Mouse (Mus musculus) liver (tissue): ENCODE data around the gene Rbfox2.

Experiments
- DNase-seq: peaks from one replicate; pipeline ENCODE4 v3.0.0-alpha.2; 2020; ENCODE audit warnings: mixed read lengths

The Rbfox2 gene

GRCm38 (mm10) chr15:77134483-77134882 lies 172.3 kb downstream of the Rbfox2 start:
- no peak for DNase-seq

- DNase-seq, result no peak
Observed at GRCm38 (mm10) chr15:77129154-77129553, 177.7 kb downstream of the Rbfox2 start.

DNA sequence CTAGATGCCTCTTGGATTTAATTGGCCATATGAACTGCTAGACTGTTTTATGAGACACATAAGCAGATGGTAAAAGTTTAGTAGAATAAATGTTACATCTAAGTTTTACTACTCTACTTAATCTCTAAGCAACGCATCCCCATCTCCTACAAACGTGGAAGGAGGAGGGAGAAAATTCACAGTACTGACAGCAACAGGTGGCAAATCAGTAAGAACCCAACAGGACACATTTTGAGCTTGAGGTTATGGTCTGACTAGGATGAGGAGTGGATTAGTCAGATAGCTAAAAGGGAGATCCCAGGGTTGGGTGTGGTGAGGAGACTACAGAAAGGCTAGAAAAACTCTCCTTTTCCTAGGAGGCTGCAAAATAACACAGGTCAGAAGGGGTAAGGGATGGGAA lies 179.1 kb downstream of the Rbfox2 start:
- DNase-seq, result no peak

- DNase-seq, result no peak
Observed at GRCm38 (mm10) chr15:77126674-77127073, 180.1 kb downstream of the Rbfox2 start.

GRCm38 (mm10) chr15:77124372-77125117 lies 182.3 kb downstream of the Rbfox2 start:
- no peak for DNase-seq

- DNase-seq, result no peak
Observed at GRCm38 (mm10) chr15:77122824-77123223, 184.0 kb downstream of the Rbfox2 start.

DNA sequence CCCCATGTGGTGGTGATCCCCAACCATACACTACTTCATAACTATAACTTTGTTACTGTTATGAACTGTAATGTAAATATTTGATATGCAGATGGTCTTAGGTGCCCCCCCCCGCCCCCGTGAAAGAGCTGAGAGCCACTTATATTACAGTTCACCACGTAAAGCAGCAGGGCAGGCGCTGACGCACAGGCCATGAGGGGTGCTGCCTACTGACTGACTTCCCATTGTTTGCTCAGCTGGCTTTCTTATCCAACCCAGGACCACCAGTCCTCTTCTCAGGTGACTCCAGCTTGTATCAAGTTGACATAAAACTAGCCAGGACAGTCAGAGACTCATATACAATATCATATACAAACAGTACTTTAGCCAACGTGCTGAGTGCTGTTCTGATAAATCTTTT lies 184.6 kb downstream of the Rbfox2 start:
- DNase-seq, result no peak

DNA sequence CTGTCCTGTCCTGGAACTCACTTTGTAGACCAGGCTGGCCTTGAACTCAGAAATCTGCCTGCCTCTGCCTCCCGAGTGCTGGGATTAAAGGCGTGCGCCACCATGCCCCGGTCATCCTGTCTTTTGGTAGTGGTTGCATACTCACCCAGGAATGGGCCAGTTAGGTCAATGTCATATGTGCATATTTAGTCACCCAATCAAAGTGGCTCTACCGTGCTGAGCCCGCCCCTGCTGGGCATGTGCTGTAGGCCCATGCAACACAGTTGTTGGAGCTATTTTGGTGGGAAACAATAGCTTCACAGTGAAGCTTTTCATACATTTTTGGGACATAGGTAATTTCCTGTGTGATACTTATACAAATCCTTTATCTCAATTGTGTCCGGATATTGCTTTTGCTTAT lies 187.1 kb downstream of the Rbfox2 start:
- DNase-seq, result no peak

GRCm38 (mm10) chr15:77117209-77117608 lies 189.6 kb downstream of the Rbfox2 start:
- DNase-seq, result no peak

- DNase-seq, result no peak
Observed at GRCm38 (mm10) chr15:77116139-77116722, 190.6 kb downstream of the Rbfox2 start.

DNA sequence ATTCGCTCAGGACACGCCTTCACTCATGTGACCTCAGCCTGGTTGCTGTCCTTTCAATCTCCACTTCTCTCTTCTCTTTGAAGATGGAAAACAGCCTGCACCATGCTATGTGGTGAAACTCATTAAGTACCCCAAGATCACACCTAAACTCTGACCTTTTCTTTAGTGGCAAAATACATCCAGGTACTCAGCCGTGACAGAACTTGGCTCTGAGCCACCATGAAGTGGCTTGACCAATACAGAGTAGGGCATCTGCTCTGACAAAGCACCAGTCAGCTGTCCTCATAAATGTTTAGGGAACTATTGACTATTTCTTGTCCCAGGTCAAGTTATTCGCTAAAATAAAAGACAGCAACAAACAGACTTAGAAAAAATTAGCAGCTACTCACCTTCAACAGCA lies 191.3 kb downstream of the Rbfox2 start:
- no peak for DNase-seq

DNA sequence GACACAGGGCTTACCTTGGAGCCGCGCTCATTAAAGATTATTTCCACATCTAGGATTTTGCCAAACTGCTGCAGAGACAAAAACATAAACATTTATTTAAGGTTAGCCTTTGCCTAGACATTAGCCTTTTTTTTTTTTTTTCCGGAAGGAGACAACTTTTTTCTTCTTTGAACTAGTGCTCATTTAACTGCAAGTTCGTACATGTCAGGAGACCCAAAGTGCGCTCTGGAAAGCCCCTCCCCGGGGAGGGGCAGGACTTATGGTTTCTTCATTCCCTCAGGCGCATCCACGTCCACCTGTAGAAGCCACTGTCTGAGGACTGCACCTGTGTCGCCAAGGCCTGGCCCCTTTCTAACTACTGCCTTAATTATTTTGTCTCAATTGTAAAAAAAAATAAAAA lies 193.2 kb downstream of the Rbfox2 start:
- no peak for DNase-seq

DNA sequence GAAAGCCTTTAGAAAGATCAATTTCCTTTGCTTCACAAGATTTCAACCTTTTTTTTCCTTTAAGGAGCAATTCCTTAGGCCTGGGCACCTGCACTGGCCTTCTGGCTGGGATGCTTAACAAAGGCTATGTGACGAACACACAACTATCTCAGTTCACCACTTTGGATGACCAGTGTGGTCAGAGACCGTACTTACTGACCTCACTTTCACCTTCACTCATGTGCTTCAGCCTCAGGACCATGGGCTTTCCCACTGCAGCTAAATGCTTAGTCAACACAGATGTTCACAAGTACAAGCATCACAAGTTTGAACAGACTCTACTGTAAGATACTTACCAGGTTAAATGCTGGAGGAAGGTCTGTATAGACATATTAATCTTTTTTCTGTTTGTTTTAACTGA lies 194.4 kb downstream of the Rbfox2 start:
- DNase-seq, result no peak

DNA sequence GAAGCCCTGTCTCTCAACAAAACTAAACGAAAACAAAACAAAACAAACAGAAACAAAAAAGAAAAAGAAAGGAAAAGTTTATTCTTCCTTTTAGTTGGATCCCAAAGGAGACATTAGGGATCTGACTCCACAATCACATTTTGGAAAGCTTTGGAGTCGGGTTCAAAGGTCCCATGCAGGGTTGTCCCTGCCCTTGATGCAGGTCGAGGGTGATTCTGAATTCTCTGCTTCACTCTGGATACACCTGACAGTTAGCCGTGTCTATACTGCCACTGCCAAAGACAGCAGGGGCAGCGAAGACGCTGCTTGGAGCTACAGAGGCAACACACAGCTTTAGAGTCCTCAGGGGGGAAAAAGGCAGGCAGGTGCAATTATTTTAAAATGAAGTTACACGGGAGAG lies 194.9 kb downstream of the Rbfox2 start:
- no peak for DNase-seq

- DNase-seq, result no peak
Observed at GRCm38 (mm10) chr15:77110452-77110851, 196.4 kb downstream of the Rbfox2 start.

DNA sequence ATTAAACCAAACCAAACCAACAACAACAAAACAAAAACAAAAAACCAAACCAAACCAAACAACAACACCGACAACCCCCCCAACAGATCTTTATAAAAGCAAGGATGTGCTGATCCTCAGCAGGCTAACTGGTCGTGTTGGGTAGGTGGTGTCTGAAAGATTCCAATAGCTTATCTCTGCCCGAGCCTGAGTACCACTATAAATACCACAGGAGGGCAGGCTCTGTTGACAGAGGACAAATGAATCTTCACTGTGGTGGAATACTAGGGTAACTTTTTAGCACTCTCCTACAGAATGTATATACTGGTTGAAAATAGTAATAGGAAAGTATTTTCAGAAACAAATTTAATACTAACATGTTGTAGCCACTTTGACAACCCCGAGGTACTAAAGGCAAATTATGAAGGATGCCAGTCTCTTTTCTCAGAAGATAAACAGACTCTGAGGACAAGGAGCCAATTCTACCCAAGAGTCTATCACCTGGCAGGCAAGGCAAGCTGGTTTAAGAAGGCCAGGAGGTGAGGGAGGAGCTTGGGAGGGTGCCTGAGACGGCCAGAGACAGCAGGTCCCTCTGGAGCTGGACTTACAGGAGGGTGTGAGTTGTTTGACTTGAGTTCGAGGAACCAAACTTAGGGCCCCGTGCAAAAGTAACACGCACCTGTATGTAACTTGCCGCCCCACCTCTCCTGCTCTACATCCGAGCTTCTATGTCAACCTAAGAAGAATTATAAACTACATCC lies 199.5 kb downstream of the Rbfox2 start:
- no peak for DNase-seq

DNA sequence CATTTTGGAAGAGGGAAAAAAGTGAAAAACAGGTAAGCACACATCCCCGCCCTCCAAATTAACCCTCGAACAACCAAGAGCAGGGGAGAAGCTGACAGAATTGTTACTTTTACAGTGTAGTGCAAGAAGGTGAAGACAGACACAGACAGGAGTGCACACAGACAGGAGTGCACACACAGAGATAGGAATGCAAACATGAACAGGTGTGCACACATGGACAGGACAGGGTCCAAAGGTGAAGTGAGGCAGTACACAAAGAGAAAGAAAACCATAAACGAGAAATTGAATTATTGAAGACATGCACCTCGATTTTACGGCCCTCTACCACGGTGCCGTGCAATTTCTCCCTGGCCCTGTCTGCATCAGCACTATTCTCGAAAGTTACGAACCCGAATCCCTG lies 201.5 kb downstream of the Rbfox2 start:
- no peak for DNase-seq

GRCm38 (mm10) chr15:77104349-77105158 lies 202.2 kb downstream of the Rbfox2 start:
- DNase-seq, result no peak

DNA sequence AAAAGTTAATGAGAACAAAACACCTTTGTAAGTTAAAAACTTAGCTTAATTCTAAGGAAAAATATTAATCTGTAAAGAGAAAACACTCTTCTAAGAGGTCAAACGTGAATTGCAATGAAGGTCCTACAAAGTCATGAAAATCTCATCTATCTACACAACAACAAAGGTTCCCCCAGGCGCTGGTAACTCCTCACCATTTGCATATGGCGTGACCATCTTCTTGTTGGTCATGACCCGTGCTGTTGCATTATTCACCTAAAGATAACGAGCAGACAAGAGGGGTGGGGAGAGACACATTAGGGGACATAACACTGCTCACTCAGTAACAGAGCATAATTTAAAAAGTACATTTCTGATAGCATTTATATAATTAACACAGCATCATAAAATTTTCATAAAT lies 204.1 kb downstream of the Rbfox2 start:
- DNase-seq, result no peak

DNA sequence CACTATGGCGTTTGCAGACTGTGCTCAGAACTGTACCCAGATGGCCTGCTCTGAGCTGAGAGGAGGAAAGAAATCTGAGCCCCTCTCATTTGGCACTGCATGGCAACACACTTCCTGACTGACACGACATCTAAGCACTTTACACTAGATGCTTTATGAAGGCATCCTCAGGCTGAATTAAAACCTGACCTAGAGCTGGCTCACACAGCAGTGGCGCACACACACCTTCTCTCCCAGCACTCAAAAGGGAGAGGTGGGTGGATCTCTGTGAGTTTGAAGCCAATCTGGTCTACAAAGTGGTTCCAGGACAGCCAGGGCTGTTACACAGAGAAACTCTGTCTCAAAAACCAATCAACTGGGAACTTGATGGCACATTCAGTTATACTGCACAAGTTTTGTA lies 207.0 kb downstream of the Rbfox2 start:
- no peak for DNase-seq

GRCm38 (mm10) chr15:77097358-77097757 lies 209.4 kb downstream of the Rbfox2 start:
- DNase-seq, result no peak

DNA sequence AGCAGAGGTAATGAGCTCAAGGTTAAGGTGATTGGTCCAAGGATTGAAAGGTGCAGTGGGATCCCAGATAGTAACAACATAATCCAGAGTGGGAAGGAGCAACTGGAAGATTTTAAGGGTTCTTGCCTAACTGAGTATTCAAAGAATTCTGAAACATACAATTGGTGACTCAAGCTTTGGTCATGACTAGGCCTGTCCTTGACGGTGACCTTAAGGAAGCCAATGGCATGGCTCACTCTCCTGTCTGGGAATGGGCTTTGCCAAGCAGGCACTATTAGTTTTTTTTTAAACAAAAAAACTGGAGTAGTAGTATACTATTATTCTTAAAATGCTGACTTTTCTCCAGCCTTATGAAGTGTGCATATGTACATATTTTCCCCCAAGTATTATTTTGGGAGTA lies 211.6 kb downstream of the Rbfox2 start:
- DNase-seq, result no peak

DNA sequence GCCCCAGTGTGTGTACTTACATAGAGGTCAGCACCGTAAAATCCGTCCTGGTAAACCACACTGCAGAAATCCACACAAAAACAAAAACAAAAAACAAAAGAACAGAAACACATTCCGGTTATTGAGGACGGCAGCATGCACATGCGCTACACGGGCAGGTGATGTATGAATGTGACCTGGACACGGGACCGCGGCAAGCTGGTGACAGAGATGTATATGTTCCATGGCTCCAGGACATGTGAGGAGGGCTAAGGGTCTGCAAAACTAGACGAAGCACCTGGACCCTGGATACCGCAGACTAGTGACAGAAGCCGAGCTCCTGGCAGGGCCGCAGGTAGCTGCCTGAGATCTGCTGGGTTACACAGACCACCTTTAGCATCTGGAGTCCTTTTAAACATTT lies 212.4 kb downstream of the Rbfox2 start:
- DNase-seq, result no peak
